Comparison of ENCODE assay signal across 8 mouse cellular contexts in genomic region chr11:97050944-97051586, GRCm38 (mm10). TPM values are rescaled to one million over a fixed set of nuclear protein-coding genes. Genes with fewer than 3 reads are reported as not detected.
DNase-seq lines count a peak whose midpoint lies in the region; ATAC-seq and TF ChIP-seq lines count a peak whose summit lies in the region.

No protein-coding gene starts in this region.

- no peaks in the 10 kb centered on the region for H3K9me3 ChIP-seq in heart, embryonic 12.5 days (replicated peaks)
- no peaks in the 10 kb centered on the region for H3K9me3 ChIP-seq in E14TG2a.4 (ENCODE audit: low read length)
- H3K9me3 ChIP-seq in forebrain, embryonic 10.5 days = no peaks in the 10 kb centered on the region
- no peaks in the 10 kb centered on the region for H3K9me3 ChIP-seq in liver, embryonic 11.5 days (ENCODE audit: control insufficient read depth, low read length)
- no peaks in the 10 kb centered on the region for H3K9me3 ChIP-seq in stomach, embryonic 14.5 days (ENCODE audit: control insufficient read depth, low read depth, low read length)

- H3K9ac ChIP-seq in heart, embryonic 12.5 days = peak overlapping the region; percentile 89
- H3K9ac ChIP-seq in liver, embryonic 11.5 days (ENCODE audit: low read depth, low read length) = peak overlapping the region; percentile 75
- H3K9ac ChIP-seq in stomach, embryonic 14.5 days (replicated peaks; ENCODE audit: low read depth, low read length) = peak overlapping the region; percentile 83

- H3K27ac ChIP-seq in heart, embryonic 12.5 days (ENCODE audit: poor library complexity, severe bottlenecking) = peak overlapping the region; percentile 44; the same call in 1 of the 2 replicates
- H3K27ac ChIP-seq in forebrain, embryonic 10.5 days = peak overlapping the region; percentile 77
- peak overlapping the region; percentile 4; the same call in 1 of the 2 replicates for H3K27ac ChIP-seq in liver, embryonic 11.5 days (ENCODE audit: low read depth, low read length)
- peak overlapping the region; percentile 33; the same call in 1 of the 2 replicates for H3K27ac ChIP-seq in stomach, embryonic 14.5 days (ENCODE audit: low read length)

- no peak for DNase-seq in heart, adult 8-10 months (ENCODE audit: low spot score)
- DNase-seq in forebrain, embryonic 10.5 days (ENCODE audit: extremely low spot score, low spot score) = no peak
- DNase-seq in liver, embryonic 11.5 days (ENCODE audit: low spot score) = no peak
- no peak for DNase-seq in ovary, postnatal 10 days (ENCODE audit: low spot score)
- no peak for DNase-seq in spleen, adult 18-20 months

- ATAC-seq in heart, embryonic 12.5 days (ENCODE audit: insufficient number of reproducible peaks, low FRiP score) = peak; percentile 12; the same call in 1 of the 2 replicates
- peak; percentile 8; the same call in 1 of the 2 replicates for ATAC-seq in liver, embryonic 11.5 days (replicated peaks; ENCODE audit: low FRiP score)
- ATAC-seq in stomach, embryonic 14.5 days (ENCODE audit: insufficient number of reproducible peaks, insufficient read depth, low FRiP score, low read depth) = no peak

- WGBS in heart, embryonic 12.5 days = 21% methylated on average over 13 of the region's 13 CpGs
- 31% methylated on average over 13 of the region's 13 CpGs for WGBS in forebrain, embryonic 10.5 days
- 19% methylated on average over 13 of the region's 13 CpGs for WGBS in liver, embryonic 11.5 days
- WGBS in stomach, embryonic 14.5 days = 21% methylated on average over 13 of the region's 13 CpGs

- peaks cover 18% of the 10 kb centered on the region for H3K4me1 ChIP-seq in heart, embryonic 12.5 days (replicated peaks)
- peaks cover 57% of the 10 kb centered on the region for H3K4me1 ChIP-seq in E14TG2a.4 (replicated peaks; ENCODE audit: low read depth, low read length)
- peaks cover 30% of the 10 kb centered on the region for H3K4me1 ChIP-seq in forebrain, embryonic 10.5 days
- H3K4me1 ChIP-seq in liver, embryonic 11.5 days (replicated peaks; ENCODE audit: control insufficient read depth, insufficient read depth, low read length) = peaks cover 21% of the 10 kb centered on the region
- H3K4me1 ChIP-seq in stomach, embryonic 14.5 days (ENCODE audit: control insufficient read depth, insufficient read depth, low read length) = peaks cover 19% of the 10 kb centered on the region

- peaks cover 54% of the 10 kb centered on the region for H3K36me3 ChIP-seq in heart, embryonic 12.5 days
- peaks cover 66% of the 10 kb centered on the region for H3K36me3 ChIP-seq in E14TG2a.4 (ENCODE audit: insufficient read depth, low read length)
- H3K36me3 ChIP-seq in forebrain, embryonic 10.5 days (replicated peaks) = peaks cover 55% of the 10 kb centered on the region
- peaks cover 10% of the 10 kb centered on the region for H3K36me3 ChIP-seq in liver, embryonic 11.5 days (ENCODE audit: control insufficient read depth, insufficient read depth, low read length)
- peaks cover 40% of the 10 kb centered on the region for H3K36me3 ChIP-seq in stomach, embryonic 14.5 days (ENCODE audit: control insufficient read depth, insufficient read depth, low read length)

- peak overlapping the region; percentile 92 for H3K4me2 ChIP-seq in heart, embryonic 12.5 days
- H3K4me2 ChIP-seq in liver, embryonic 11.5 days = peak overlapping the region; percentile 94
- H3K4me2 ChIP-seq in stomach, embryonic 14.5 days (replicated peaks; ENCODE audit: low read depth, low read length) = peak overlapping the region; percentile 95

- H3K27me3 ChIP-seq in heart, embryonic 12.5 days (replicated peaks) = no peaks in the 10 kb centered on the region
- H3K27me3 ChIP-seq in E14TG2a.4 (ENCODE audit: insufficient read depth, low read length) = no peaks in the 10 kb centered on the region
- no peaks in the 10 kb centered on the region for H3K27me3 ChIP-seq in forebrain, embryonic 10.5 days (ENCODE audit: poor library complexity, severe bottlenecking)
- no peaks in the 10 kb centered on the region for H3K27me3 ChIP-seq in liver, embryonic 11.5 days (replicated peaks; ENCODE audit: control insufficient read depth, insufficient read depth, low read length)
- no peaks in the 10 kb centered on the region for H3K27me3 ChIP-seq in stomach, embryonic 14.5 days (ENCODE audit: control insufficient read depth, insufficient read depth, low read length)

- no peak for TF ChIP-seq CTCF in E14TG2a.4 (conservative IDR thresholded peaks at IDR 0.05; ENCODE audit: low read length)

- H3K4me3 ChIP-seq in heart, embryonic 12.5 days = peak overlapping the region; percentile 81
- H3K4me3 ChIP-seq in E14TG2a.4 (replicated peaks; ENCODE audit: low read length) = peak overlapping the region; percentile 82
- peak overlapping the region; percentile 64 for H3K4me3 ChIP-seq in forebrain, embryonic 10.5 days
- peak overlapping the region; percentile 67 for H3K4me3 ChIP-seq in liver, embryonic 11.5 days (ENCODE audit: low read depth, low read length)
- H3K4me3 ChIP-seq in stomach, embryonic 14.5 days (ENCODE audit: low read depth, low read length) = peak overlapping the region; percentile 72

RNA-seq across cellular contexts. Expression of gene Osbpl7, which starts 0.6 kb away (rescaled TPM):
- 4.8 and 5.5 TPM in 2 replicates for polyA plus RNA-seq in heart, embryonic 12.5 days (2016; fragmentation: Nextera tagmentation; extraction: Ambion mirVana)
- total RNA-seq in heart, adult 8-10 months (2022) = 1 to 10 TPM; 3.4 to 5.3 (median 3.9) TPM
- polyA plus RNA-seq in forebrain, embryonic 10.5 days (2016; fragmentation: Nextera tagmentation; extraction: Ambion mirVana) = 8.4 and 8.9 TPM in 2 replicates
- polyA plus RNA-seq in liver, embryonic 11.5 days (2014; fragmentation: Nextera tagmentation; extraction: Ambion mirVana) = 4.9 and 6.1 TPM in 2 replicates
- polyA plus RNA-seq in stomach, embryonic 14.5 days (2014; fragmentation: Nextera tagmentation; extraction: Ambion mirVana) = 4.5 and 8.2 TPM in 2 replicates

RNA-seq across cellular contexts. Expression of gene Mrpl10, which starts 9.7 kb away (rescaled TPM):
- 71.3 and 74.7 TPM in 2 replicates for polyA plus RNA-seq in heart, embryonic 12.5 days (2016; fragmentation: Nextera tagmentation; extraction: Ambion mirVana)
- 100 to 1,000 TPM in 2 of 4 experiments, 10 to 100 TPM in 2; 80.1 to 101 (median 97.6) TPM for total RNA-seq in heart, adult 8-10 months (2022)
- 84.6 and 88.3 TPM in 2 replicates for polyA plus RNA-seq in forebrain, embryonic 10.5 days (2016; fragmentation: Nextera tagmentation; extraction: Ambion mirVana)
- polyA plus RNA-seq in liver, embryonic 11.5 days (2014; fragmentation: Nextera tagmentation; extraction: Ambion mirVana) = 86.1 and 89.7 TPM in 2 replicates
- 86.7 and 89.2 TPM in 2 replicates for polyA plus RNA-seq in stomach, embryonic 14.5 days (2014; fragmentation: Nextera tagmentation; extraction: Ambion mirVana)

RNA-seq across cellular contexts. Expression of gene Lrrc46, which starts 9.9 kb away (rescaled TPM):
- 0.28 and 0.66 TPM in 2 replicates for polyA plus RNA-seq in heart, embryonic 12.5 days (2016; fragmentation: Nextera tagmentation; extraction: Ambion mirVana)
- total RNA-seq in heart, adult 8-10 months (2022) = under 1 TPM in 2 of 4 experiments, not detected in 2; 0.26 to 0.33 TPM
- polyA plus RNA-seq in forebrain, embryonic 10.5 days (2016; fragmentation: Nextera tagmentation; extraction: Ambion mirVana) = 2.6 and 2.7 TPM in 2 replicates
- polyA plus RNA-seq in liver, embryonic 11.5 days (2014; fragmentation: Nextera tagmentation; extraction: Ambion mirVana) = 0.49 and 0.58 TPM in 2 replicates
- 0.38 TPM in 1 of 2 replicates, not detected in the other for polyA plus RNA-seq in stomach, embryonic 14.5 days (2014; fragmentation: Nextera tagmentation; extraction: Ambion mirVana)

RNA-seq across cellular contexts. Expression of gene Scrn2, which starts 21.3 kb away (rescaled TPM):
- polyA plus RNA-seq in heart, embryonic 12.5 days (2016; fragmentation: Nextera tagmentation; extraction: Ambion mirVana) = 17.0 and 18.3 TPM in 2 replicates
- total RNA-seq in heart, adult 8-10 months (2022) = 10 to 100 TPM; 13.6 to 18.0 (median 15.4) TPM
- polyA plus RNA-seq in forebrain, embryonic 10.5 days (2016; fragmentation: Nextera tagmentation; extraction: Ambion mirVana) = 44.1 and 44.6 TPM in 2 replicates
- polyA plus RNA-seq in liver, embryonic 11.5 days (2014; fragmentation: Nextera tagmentation; extraction: Ambion mirVana) = 16.4 and 17.6 TPM in 2 replicates
- polyA plus RNA-seq in stomach, embryonic 14.5 days (2014; fragmentation: Nextera tagmentation; extraction: Ambion mirVana) = 17.7 and 19.7 TPM in 2 replicates

RNA-seq across cellular contexts. Expression of gene Sp6, which starts 37.9 kb away (rescaled TPM):
- polyA plus RNA-seq in heart, embryonic 12.5 days (2016; fragmentation: Nextera tagmentation; extraction: Ambion mirVana) = 0.22 and 0.45 TPM in 2 replicates
- under 1 TPM in 3 of 4 experiments, not detected in 1; 0.08 to 0.28 (median 0.23) TPM for total RNA-seq in heart, adult 8-10 months (2022)
- 1.8 and 2.1 TPM in 2 replicates for polyA plus RNA-seq in forebrain, embryonic 10.5 days (2016; fragmentation: Nextera tagmentation; extraction: Ambion mirVana)
- polyA plus RNA-seq in liver, embryonic 11.5 days (2014; fragmentation: Nextera tagmentation; extraction: Ambion mirVana) = 0.17 TPM in 1 of 2 replicates, not detected in the other
- polyA plus RNA-seq in stomach, embryonic 14.5 days (2014; fragmentation: Nextera tagmentation; extraction: Ambion mirVana) = 0.15 and 0.42 TPM in 2 replicates

Comparison
In these comparisons a context has a peak if more than half of its experiments do, and no peak if none do; other contexts are left out.
1. H3K27ac ChIP-seq: peak in every context shown above with its lines; median percentile 77 in forebrain, embryonic 10.5 days; 44 in heart, embryonic 12.5 days; 33 in stomach, embryonic 14.5 days; 4 in liver, embryonic 11.5 days.